Mouse (Mus musculus) left cerebral cortex, adult 9 months (tissue): ENCODE results near the gene Knop1.

Experiments used
- DNase-seq, 2 experiments: peaks; one replicate each; pipeline ENCODE4 v3.0.0; 2022; ENCODE audit warnings: low spot score in 2 of 2

The Knop1 gene

DNA sequence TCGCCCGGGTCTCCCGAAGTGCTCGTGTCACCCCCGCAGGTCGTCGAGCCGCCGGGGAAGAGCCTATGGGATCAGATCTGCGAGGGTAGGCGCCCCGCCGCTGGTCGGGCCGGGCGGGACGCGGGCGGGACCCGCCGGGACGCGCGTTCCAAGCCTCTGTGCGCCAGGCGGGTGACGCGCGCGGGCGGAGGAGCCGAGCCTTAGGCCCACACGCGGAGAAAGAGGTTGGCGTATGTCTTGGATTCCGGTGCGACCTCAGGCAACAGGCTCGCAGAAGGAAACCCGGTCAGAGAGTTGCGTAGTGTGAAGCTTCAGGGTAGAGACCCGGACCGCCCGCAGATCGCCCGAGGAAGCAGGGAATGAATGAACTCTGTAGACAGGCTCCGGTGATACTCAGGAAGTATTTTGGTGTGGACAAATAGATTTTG is at the start of gene Knop1:
Knop1 (minus strand) TSS at position 378 of the 428 bp plus-strand sequence.
- no peak for DNase-seq

DNA sequence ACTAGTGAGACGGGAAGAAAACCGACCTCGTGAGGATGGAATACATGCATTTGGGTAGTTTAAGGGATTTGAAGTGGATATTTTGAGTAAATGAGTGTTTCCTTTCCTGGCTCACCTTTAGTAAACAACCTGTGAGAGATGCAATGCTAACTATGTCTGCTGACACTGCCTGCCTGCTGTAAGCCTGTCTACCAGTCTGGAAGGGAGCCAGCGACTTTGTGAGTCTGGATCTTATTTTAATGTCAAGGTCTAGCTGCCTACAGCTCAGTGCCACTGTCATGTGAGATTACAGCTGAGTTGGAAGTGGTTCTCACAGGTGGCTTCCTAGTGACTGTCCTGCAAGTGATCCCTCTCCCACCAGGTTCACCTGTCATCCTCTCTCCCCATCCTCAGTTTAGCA is 48.5 kb upstream of the Knop1 start:
- DNase-seq = no peak

DNA sequence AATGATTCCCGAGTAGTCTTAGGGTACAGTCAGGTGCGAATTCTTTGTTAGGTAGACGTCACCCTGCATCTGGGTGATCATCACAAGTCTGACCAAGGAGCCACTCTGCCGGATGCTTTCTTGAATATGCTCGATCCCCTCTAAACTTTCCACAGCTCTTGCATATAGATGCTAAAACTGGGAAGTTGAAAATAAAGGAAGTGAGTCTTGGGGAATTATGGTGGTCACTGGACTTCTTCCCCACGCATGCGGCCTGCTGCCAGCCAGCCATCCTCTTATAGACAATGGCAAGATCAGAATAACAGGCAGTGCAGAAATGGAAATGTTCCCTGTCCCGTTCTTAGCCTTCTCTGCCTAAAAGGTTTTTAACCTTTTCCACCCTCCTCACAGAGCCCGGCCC is 47.8 kb upstream of the Knop1 start:
- no peak for DNase-seq

- no peak for DNase-seq
Measured at GRCm38 (mm10) chr7:118902944-118903343, 46.9 kb upstream of the Knop1 start.

GRCm38 (mm10) chr7:118900090-118900489 is 44.0 kb upstream of the Knop1 start:
- no peak for DNase-seq

DNA sequence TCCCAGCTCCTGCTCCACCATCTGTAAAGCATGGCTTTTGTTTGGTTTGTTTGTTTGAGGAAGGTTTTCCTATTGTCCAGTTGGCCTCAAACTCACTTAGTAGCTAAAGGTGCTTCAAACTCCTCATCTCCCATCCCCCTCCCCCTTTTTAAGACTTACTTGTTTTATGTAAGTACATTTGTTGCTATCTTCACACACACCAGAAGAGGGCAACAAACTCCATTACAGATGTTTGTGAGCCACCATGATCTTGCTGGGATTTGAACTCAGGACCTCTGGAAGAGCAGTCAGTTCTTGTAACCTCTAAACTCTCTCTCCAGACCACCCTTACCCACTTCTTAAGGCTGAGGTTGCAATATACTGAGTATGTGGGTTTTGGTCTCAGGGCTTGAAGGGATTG is 42.0 kb upstream of the Knop1 start:
- DNase-seq = no peak

DNA sequence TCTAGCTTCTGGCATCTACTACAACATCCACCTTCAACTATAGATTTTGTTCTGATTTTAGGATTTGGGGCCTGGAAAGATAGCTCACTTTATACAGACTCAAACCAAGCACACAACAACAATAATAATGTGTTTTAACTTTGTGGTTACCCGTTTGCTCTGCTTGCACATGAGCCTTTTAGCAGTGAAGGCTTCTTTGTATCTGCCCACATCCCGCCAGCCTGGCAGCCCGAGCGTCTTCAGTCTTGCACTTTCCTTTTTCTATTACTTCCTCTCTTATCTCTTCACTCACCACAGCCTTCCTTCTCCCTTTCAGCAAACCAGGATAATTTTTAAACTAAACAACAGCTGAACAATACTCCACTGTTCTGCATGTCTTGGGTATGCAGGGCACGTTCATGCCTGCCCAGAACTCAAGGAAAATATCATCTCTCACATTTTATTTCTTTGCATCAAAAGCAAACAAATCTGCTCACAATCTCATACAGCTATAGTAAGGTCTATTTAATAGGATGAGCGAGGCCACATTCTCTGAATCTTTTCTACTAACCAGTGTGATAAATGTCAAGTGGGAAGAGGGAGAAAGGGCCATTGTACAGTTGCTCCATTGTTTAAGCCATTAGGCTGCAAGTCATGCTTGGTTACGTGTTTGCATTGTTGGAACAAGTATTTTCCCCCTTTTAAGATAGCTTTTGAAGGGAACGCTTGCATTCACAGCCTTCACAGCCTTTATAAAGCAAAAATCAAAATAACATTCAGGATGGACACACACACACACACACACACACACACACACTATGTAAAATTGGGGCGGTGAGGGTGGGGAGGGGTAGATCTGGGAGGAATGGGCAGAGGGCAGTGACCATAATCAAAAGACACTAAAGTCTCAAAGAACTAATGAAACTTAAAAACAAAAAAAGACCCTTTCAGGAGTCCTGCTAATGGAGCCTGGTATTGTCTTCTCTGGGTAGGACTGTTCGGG is 39.7 kb upstream of the Knop1 start:
- no peak for DNase-seq

DNA sequence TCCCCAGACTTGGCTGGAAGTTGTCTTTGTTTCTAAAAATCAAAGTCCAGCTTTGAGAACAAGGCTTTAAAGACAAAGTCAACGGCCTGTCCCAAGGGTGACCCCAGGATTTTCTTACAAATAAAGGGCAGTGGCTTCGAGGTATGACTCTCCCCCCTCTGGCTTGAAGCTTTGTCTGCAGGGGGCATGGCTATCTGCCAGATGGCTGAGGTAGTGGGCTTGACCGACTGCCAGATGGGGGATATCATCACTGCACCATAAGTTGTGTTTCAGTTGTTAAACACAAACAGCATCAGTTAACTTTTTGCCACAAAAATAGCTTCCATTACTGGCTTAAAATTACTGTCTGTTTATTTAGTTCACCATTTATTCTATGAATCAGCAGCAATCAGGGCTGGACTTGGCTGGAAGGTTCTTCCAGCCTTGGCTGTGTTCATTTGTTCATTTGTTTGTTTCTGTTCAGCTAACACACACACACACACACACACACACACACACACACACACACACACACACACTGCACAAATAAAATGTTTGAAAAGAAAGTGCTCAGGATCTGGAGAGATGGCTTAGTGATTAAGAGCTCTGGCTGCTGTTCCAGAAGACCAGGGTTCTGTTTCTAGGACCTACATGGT is 33.1 kb upstream of the Knop1 start:
- no peak for DNase-seq

GRCm38 (mm10) chr7:118887303-118888055 is 31.4 kb upstream of the Knop1 start:
- DNase-seq = no peak

GRCm38 (mm10) chr7:118884969-118885368 is 28.9 kb upstream of the Knop1 start:
- peak in 1 of 2 experiments; percentile 25 for DNase-seq

DNA sequence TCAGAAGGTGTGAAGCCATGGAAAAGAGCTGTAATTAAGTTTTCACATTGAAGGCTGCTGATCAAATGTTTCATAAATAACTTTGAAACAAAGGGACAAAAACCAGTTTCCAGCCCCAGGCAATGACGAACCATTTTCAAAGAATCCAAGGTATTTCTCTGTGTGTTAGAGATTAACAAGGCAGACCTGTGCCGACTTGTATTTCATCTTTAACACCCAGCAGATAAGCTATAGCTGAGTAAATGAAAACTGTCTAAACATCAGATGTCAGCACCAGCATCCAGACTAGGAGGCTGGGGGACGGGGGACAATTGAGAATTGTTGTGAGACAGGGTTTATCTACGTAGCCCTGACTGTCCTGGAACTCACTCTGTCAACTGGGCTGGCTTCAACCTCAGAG is 27.9 kb upstream of the Knop1 start:
- no peak for DNase-seq

- DNase-seq = no peak
Measured at GRCm38 (mm10) chr7:118879466-118880029, 23.5 kb upstream of the Knop1 start.

GRCm38 (mm10) chr7:118865362-118865761 is 9.3 kb upstream of the Knop1 start:
- no peak for DNase-seq

GRCm38 (mm10) chr7:118858640-118859039 is 2.6 kb upstream of the Knop1 start:
- no peak for DNase-seq

DNA sequence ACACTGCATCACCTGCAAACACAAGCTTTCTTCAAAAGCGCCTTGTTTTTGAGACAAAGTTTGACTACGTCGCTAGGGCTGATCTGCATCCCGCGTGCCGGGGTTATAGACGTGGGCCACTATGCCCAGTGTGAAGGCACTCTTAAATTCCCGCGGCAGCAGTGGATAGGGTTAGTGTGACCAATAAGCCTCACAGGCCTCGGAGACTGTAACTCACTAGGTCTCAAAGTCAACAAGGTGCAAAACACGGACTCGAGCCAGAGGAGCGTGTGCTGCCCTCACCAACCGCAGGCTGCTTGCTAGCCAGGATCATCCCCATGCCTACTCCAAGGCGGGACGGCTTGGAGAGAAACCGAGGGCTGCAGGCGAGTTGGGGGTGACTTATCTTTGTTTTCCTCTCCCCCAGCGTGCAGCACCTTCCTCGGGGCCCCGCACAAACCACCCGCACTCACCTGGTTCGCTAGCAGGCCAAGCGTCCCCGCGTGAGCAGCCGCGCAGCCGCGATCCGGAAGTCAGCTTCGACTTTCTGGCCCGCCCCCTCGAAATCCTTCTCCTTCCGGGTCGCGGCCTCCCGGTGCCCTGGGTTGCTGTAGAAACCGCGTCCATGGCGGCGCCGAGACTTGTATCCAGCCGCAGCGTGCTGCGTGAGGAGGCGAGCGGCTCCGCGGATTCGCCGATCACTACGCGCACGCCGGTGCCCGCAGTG is 730 bp downstream of the Knop1 start, which contains the start of gene Iqck:
Iqck (plus strand) TSS at position 582 of the 706 bp plus-strand sequence.
- peak; percentile 81 to 91 for DNase-seq

GRCm38 (mm10) chr7:118854606-118855005 is 1.4 kb downstream of the Knop1 start:
- DNase-seq = no peak

DNA sequence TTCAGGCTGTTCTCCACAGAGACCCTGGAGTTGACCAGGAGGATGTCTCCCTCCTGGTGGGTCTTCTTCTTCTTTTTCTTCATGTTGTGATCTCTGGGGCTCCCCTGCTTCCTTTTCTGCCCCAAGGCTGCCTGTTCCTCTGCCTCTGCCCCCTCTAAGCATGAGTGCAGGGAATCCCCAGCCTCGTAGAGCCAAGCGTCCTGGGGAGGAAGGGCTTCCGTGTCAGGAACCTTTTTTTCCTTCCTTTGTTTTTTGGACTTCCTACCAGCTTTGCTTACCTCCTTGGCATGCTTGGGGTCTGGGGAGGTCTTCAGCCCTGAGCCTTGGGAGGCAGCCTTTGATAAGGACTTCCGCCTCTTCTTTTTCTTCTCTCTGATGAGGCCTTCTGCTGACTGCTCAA is 3.4 kb downstream of the Knop1 start:
- DNase-seq = no peak

GRCm38 (mm10) chr7:118851571-118851970 is 4.5 kb downstream of the Knop1 start:
- DNase-seq = no peak

DNA sequence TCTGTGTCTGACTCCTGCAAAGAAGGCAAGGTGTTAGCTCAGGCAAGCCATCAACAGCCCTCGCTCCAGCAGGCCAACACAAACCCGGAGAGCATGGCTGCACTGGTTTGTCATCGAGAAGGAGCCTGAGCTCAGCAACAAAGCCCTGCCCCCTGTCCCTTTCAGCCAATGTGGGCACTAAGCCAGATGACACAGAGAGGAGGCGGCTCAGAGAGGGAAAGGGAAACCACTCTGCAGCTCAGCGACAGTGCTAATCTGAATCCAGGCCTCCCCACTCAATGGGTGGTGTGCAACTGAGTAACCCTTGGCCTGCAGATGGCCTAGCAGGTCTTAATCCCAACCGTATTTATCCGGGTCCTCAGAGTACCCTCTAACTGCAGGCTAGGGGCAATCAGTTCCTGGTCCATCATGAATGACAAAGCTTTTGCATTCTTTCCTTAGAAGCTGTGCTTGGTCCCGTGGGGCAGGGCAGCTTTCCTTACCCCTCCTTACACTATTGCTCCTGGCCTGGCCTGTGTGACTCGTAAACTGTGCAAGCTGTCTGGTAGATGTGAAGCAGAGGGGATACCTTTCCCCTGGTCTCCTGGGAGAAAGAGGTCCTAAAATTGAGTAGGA is 5.3 kb downstream of the Knop1 start:
- no peak for DNase-seq

GRCm38 (mm10) chr7:118849543-118850250 is 6.4 kb downstream of the Knop1 start:
- DNase-seq = no peak
